Mouse (Mus musculus) adrenal gland, postnatal 25 days (tissue): ENCODE data around the gene Plp2. TPM values are rescaled to one million over a fixed set of nuclear protein-coding genes. Genes with fewer than 3 reads are reported as not detected.
"Not testable (repeated sequence)": the region's sequence is repeated elsewhere in the genome, so short reads cannot be mapped to it uniquely, and the experiment has no call there.

ENCODE experiments used
- DNase-seq: peaks from one replicate; pipeline ENCODE4 v3.0.0; 2021; ENCODE audit warnings: mixed read lengths
- long read RNA-seq: library from polyadenylated mRNA; stranded (forward); transcript quantifications from one replicate; pipeline ENCODE4 v2.0.0, GENCODE M21; 2021
- total RNA-seq: library from RNA; stranded (reverse); gene quantifications from 2 replicates; pipeline ENCODE4 v1.2.3, GENCODE M21; 2021

The Plp2 gene
- total RNA-seq, result 62.4 and 70.9 TPM in 2 replicates
- long read RNA-seq, transcript Plp2-201 (5 exons, 1,157 nt), result major isoform, 25 of 25 reads
- long read RNA-seq, partial matches to known transcripts, result 0 of 25 reads
- long read RNA-seq, other reads (novel, unspliced or antisense), result 0 of 25 reads

DNA sequence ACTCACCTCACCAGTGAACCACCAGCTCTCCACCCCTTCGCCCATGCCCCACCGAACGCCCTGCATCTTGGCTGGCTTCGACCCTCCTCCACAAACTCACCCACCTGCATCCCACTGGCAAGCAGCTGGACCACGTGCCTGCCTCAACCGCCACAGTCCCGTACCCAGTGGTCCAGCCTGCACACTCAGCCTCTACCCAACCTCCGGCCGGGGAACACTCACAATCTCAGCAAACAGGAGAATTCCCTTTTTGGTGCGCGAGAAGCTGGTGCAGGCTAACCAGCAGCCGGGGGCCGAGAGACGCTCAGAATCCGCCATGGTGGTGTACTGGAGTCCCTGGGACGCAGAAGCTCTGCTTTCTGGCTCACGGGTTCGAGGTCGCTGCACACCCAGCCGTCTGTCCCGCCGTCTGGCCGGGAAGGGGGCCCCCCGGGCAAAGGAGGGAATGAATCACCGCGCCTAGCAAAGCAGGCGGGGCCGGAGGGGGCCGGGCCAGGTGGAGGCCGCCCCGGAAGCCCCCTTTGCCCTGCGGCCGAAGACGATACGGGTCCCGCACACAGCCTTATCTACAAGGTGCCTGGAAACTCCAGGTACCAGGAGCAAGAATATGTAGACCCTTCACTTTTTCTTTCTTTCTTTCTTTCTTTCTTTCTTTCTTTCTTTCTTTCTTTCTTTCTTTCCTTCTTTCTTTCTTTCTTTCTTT is at the start of gene Plp2:
Gene Plp2 (minus strand): TSS at position 470 of the 703 bp plus-strand sequence.
- peak; percentile 69 for DNase-seq

DNA sequence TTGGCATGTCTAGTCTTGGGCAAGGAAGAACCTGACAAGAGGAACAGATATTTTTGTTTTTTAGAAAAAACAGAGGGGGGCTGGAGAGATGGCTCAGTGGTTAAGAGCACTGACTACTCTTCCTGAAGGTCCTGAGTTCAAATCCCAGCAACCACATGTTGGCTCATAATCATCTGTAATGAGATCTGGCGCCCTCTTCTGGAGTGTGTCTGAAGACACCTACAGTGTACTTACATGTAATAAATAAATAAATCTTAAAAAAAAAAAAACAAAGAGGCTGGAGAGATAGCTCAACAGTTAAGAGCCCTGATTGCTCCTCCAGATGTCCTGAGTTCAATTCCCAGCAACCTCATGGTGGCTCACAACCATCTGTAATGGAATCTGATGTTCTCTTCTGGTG is 44.9 kb upstream of the Plp2 start:
- not testable (repeated sequence) for DNase-seq

DNA sequence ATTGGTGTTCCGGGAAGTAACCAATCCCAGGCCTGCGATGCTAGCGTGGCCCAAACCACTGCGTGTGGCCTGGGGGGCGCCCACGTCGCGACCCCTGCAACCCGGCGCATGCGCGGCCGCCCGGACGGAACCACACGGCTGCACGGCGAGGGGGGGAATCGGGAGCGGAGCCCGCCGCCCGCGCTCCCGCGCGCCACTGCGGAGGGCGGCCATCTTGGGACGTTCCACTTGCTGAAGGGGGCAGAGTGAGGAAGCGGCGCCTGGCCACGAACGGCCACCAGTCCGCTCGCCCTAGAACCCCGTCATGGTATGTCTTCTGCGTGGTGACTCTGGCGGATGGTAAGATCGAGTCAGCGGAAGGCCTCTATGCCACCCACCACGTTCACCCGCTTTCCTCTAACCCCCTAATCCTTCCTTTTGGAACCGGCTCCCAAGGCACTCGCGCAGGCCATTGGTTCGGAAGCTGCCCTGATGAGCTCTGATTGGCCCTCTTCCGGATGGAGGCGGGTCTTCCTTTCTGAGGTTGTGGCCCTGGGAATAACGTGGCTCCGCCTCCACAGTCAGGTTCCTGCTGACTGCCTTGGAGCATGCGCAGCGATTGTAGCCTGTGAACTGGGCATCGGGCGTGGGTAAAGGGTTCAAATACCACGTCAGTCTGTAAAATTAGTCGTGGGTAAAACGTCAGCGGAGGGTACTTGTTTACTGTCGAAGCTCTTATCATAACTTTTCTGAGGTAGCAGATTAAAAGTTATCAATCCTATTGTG is 43.1 kb upstream of the Plp2 start, which contains the start of gene Wdr45:
Gene Wdr45 (plus strand): TSS at position 199 of the 765 bp plus-strand sequence.
- peak; percentile 83 for DNase-seq

DNA sequence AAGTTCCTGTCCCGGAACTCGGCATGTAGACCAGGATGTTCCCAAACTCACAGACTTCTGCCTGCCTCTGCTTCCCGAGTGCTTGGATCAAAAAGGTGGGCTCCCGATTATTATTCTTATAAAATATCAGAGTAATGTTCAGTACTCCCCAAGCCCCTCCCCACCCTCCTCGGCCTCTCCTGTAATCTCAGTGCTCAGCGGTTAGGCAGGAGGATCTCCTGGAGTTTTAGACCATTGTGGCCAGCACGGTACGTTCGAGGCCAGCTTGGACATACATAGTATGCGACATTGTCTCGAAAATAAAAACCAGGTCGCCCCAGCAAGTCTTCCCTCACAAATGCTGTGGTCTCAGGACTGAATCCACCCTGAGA is 42.6 kb upstream of the Plp2 start:
- not testable (repeated sequence) for DNase-seq

DNA sequence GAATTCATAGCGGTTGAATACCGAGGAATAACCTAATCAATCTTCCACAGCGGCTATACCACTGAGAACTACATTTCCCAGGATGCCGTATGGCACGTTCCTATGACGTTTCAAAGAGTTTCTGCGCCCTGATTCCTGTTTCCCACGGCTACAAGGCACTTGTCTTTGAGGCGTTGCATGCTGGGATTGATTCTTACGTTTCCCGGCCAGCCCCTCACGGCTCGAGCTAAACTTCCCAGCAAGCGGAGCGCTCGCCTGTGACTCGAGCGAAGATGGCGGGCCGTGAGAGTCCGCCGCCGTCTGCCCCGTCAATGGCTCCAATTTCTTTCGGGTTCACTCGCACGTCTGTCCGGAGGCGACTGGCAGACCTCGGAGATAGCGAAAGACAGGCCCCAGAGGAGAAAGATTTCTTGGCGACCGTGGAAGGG is 25.8 kb upstream of the Plp2 start, which contains the start of gene Gpkow:
Gene Gpkow (plus strand): TSS at position 178 of the 428 bp plus-strand sequence.
- DNase-seq, result peak; percentile 66

DNA sequence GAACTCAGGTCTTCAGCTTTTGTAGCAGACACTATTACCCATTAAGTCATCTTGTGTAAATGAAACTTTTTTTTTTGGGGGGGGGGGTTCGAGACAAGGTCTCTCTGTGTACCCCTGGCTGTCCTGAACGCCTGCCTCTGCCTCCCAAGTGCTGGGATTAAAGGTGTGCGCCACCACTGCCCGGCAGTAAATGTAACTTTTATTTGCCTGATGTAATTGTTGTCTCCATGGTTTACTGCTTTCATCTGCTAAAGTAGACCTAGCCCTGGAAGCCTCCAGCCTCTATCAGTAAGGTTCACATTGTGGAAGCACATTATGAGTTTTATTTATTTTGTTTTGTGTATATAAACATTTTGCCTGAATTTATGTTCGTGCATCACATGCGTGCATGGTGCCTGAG is 25.3 kb upstream of the Plp2 start:
- DNase-seq, result no peak

DNA sequence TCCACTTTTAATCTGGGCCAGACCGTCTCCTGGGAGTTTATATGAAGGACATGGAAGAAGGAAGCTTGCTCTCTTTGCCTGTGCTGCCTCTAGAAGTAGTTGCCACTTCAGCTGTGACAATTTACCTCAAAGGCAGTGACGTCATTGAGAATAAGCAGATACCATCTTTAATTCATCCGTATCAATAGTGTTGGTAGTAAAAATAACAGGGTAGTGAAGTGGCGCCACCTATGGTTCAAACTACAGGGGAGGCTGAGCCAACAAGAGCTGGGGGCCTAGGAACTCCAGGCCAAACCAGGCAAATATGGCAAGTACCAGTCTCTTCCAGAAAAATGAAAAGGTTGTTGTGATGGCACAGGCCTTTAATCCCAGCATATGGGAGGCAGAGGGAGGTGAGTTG is 21.7 kb upstream of the Plp2 start:
- peak; percentile 9 for DNase-seq

DNA sequence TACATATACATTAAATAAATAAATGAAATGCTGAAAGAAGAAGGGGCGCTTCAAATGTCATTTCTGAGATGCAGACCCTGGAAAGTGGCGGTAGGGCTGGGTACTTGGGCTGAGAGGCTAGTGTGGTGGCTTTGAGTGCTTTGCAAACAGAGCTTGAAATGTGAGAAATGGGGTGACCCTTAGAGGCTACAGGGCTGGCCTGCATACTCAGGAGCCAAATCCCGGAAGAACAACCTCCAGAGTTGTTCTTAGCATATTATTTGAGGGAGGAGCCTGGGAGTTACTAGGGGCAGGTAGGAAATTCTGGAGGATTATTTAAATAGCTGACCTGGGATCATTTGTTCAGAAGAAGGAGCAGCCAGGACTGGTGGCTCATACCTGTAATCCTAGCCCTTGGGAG is 19.3 kb upstream of the Plp2 start:
- no peak for DNase-seq

DNA sequence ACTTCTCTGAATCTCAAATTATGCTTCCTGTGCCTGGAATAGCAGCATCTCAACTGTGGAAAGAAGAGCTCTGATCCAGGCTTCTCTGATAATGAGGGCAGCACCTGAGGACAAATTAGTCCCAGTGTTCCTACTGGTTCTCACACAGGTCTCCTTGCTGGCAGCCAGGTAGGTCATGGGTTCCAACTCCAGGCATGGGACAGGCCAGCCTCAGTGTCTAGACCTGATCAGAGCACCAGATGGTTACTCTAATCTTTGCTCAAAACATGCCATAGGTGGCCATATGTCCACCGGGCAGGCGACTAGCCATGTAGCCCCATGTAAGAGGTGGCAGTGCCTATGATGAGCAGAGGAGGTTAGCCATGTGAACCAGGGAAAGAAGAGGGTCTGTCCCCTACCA is 17.1 kb upstream of the Plp2 start:
- DNase-seq, result no peak

DNA sequence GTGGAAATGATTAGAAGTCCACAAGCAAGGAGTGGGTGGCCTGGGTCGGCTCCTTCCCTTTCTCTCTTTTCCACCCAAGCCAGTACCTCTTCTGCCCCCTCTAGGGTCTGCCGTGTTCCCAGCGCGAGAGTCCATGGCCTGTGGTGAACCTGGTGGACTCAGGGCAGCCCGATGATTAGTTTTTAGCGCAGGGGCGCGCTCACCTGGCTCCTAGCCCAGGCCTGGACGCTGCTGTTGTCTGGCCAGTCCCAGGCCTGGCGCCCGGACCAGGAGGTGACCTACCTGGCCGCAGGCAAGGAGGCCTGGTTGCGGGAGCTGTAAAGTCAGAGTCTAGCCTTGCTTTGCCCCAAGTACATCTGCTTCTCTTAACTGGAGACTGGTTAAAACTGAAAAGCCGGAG is 9.7 kb upstream of the Plp2 start, which contains the start of gene Magix:
Gene Magix (minus strand): TSS at position 388 of the 400 bp plus-strand sequence.
- no peak for DNase-seq

DNA sequence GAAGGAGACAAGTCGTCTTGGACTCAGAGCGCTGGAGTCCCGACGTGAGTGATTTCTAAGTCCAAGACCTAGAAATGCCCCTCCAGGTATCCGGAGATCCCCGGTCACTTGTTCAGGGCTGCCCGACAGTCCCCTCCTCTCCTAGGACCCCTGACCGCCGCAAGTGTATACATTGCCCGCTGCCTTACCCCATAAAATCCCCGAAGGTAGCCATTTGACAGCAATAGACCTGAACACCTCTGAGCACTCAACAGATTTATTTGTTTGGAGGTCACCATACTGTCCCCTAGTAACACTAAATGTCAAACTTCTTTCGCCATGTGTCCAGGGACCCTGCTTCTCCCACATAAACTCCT is 8.8 kb upstream of the Plp2 start:
- no peak for DNase-seq

DNA sequence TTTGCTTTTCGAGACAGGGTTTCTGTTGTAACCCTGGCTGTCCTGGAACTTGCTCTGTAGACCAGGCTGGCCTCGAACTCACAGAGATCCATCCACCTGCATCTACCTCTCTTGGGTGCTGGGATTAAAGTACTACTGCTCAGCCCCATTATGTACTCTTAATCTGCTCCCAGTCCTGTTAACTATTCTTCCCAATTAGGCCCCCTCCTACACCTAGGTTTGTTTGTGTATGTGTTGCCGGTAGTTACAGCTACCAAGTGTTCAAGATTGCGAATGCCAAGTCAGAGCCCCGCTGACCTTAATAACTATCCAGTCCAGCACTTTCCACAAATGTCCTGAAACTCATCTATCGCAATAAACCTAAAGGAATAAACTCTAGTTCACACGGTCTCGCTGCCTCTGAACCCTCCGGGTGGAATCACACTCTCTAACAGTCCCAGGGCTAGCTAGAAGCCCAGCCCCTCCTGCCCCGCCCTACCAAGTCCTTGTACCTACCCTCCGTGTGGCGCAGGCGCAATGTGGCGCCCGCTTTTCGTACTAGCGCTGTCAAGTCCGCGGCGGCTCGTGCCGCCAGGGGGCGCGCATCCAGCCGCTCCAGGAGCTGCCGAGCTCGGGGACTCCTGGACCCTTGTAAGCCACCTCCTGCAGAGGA is 8.3 kb upstream of the Plp2 start:
- peak; percentile 91 for DNase-seq

DNA sequence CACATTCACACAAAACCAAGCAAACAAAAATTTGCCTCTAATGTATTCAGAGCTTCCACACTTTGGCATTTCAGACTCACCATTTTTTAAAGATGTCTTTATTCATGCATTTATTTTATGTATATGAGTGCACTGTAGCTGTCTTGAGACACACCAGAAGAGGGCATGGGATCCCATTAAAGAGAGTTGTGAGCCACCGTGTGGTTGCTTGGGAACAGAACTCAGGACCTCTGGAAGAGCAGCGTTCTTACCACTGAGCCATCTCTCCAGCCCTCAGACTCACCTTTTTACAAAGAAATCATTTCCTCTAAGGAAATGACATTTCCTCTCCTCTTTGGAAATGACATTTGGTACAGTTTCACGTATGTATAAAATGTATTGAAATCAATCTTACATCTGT is 7.8 kb upstream of the Plp2 start:
- DNase-seq, result no peak

DNA sequence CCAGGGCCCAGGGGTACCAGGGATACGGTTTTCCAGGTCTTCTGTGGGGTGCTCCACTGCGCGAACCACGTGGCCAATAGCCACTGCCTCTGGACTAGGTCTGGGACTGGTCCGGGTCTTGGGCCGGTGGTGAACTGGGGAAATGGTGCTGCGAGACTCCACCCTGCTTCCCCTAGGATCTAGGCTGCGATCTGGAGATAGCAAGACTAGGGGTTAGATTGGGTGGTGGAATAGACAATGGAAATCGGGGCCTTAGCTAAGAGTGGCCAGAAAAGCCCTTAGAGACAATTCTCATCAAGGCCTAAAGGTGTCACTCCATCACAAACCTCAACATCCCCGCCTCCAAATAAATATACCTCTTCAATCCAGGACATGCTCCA is 3.8 kb upstream of the Plp2 start:
- no peak for DNase-seq

DNA sequence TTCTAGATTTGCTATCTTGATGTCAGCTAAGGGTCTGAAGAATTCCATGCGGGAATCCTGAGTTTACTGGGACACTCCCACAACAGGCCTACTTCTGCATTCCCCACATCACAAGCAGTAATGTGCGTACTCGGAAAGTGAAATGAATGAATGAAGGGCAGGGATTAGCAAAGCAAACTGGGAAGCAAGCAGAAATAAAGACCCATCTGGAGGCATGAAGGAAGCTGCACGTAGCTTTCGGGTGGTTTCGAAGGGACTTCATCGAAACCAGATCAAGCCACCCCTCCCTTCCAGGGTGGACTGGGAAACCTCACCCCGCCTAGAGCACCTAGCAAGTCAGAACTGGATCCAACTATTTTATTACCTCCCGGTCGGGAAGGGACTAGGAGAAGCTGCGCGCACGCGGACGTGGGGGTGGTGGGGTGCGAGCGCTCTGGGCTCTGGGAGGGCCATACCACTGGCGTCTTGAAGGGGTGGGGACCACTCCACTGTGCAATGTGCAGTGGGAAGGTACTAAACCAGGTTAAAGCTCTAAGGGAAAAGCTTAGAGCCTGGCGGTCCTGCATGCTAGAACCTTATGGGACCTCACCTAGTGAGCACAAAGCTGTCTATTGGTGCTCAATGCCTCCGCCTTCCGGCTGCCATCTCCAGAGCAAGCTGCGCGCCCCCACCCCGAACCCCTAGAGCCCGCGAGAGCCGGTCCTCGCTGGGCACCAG is 3.3 kb upstream of the Plp2 start:
- no peak for DNase-seq

DNA sequence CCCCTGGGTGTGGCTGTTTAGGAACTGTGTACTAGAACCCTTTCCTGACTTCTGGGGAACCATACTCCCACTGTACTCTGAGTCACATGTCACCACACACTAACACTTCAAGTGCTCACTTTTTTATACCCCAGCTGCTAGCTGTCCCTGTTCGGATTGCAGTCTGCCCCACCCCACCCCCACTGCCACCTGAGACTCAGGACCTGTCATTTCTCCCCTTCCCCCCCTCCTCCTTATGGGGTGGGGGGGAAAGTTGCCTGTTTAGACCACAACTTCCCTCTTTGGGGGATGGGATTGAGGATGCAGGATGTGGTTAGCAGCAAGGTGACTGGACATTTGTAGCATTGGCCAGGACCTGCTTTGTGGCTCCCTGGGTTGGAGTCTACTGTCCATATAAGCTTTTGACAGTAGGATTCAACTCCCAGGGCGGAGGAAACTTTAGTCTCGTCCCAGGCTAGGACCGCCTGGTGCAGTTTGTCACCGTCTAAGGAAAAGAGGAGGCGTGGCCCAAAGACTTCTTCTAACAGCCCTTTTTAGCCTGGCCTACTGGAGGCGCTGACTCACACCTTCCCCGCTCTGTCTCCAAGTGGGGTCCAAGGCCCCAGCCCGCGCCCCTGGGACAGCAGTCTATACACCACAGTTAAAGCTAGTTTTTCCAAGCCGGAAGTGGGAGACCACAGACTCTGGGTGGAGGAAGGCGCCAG is 2.5 kb upstream of the Plp2 start:
- DNase-seq, result no peak

DNA sequence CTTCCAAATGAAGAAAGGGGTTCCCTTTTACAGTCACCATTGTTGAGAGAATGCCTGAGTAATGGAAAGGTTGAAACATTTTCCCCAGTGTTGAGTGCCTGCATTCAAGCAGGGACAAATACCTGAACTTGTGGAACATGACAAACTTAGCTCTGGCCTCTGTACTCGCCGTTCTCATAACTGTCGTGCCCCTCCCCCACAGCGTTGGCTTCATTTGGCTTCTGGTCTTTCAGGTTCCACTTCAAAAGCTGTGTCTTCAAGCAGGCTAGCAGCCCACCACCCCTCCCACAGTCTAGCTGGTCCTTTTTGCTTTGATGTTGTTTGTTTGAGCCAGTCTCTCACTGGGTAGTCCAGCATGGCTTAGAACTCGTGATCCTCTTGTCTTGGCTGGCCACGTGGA is 1.5 kb upstream of the Plp2 start:
- DNase-seq, result no peak

DNA sequence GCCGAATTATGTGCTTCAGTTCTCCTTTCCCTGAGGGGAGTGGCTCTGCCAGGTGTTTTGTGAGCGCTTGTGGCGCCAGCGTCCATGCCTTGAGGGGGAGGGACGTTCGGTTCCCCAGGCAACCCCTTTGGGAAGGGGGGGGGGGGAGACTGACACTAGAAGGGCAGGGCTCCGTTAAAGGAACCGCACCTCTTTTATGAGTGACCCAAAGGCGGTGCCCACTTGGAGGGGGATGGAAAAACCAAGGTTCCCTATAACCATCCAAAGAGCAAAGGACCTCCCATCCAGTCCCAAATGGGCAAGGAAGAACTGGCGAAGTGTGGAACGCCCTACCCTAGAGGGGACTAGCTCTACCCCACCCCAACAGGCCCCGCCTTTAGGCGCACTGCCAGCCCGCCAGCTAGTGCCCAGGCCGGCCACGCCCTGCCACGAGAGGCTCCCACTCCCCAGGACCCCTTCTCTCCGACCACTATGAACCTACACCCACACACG is 754 bp downstream of the Plp2 start:
- DNase-seq, result peak; percentile 77

DNA sequence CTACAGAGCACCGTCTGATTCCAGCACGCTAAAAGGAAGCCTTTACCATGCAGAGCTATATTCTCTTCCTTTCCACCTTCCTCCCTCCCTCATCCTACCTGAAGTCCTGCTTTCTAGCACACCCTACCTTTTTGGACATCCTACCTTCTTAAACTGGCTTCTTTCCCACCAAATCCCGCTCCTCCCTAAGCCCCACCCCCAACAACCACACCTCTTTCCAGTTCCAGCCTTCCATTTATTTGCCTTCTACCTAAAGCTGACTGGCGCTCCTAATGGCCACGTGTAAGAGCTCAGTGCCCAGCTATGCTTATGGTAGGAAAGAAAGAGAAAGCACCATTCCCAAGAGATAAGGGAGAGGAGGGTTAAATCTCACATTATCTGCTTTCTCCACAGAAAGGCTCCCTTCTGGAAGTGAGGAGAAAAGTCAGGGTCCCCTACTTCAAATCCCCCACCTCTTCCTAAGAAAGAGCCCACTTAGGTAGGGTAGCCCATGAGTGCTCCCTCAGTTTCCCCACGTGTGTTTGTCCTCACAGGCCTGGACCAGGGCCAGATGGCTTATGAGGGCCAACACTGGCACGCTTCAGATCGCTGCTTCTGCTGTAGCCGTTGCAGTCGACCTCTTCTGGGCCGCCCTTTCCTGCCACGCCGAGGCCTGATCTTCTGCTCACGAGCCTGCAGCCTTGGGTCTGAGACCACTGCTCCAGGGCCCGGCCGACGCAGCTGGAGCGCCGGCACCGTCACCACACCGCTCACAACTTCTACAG is 5.3 kb downstream of the Plp2 start:
- DNase-seq, result no peak

DNA sequence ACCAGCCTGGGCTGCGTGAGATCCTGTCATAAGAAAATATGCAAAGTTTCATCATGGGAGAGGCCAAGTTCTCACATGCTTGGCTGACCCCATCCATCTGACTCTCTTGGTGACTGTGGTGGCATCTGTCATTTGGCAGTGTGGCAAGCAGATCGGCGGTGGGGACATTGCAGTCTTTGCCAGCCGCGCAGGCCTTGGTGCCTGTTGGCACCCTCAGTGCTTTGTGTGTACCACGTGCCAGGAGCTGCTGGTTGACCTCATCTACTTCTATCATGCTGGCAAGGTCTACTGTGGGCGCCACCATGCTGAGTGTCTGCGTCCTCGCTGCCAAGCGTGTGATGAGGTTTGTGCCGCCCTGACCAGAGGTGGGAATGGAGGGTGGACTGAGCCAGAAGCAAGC is 6.4 kb downstream of the Plp2 start:
- peak; percentile 36 for DNase-seq

DNA sequence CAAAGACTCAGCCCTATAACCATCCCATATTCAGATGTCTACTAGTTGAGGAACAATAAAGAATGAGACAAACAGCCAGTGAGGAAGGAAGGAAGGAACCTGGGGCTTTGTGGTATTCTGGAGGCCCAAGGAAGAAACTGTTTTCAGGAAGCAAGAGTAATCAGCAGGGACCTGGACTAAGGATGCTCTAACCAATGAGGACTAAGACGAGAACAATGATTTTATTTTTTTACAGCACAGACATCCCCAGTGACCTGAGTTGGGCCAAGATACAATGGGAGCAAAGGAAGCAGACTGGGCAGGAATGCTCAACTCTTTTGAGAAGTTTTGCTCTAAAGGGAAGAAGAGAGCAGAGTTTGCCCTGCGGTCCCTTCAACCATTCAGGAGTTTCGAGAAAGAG is 8.3 kb downstream of the Plp2 start:
- no peak for DNase-seq
